Mouse (Mus musculus) cerebellum, postnatal 25 days (tissue): ENCODE measurements around the gene Ccdc28a.

Experiments
- DNase-seq, 2 experiments: peaks; one replicate each; pipeline ENCODE4 v3.0.0; 2021; ENCODE audit warnings: mixed read lengths in 2 of 2

The Ccdc28a gene

GRCm38 (mm10) chr10:18234560-18235401 lies at the start of gene Ccdc28a:
Gene Ccdc28a (minus strand): TSS chr10:18234998.
- DNase-seq = peak; percentile 96 to 97

DNA sequence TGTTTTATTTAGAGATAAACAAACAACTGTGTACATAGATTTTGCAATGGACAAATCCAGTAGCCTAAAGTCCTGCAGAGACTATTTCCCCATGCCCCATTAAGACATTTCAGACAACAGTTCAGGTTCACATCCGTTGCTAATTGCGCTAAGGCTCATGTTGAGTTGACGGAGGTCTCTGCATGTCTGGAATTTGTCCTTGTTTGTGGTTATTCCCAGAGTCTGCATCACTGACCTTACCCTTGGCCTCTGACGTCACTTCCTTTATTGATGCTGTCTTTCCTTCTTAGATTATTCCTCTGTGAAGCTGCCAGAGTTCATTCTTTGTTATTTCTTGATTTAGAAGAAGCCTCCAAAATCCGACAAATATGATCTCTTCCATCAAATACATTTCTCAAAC lies 49.2 kb upstream of the Ccdc28a start:
- no peak for DNase-seq

GRCm38 (mm10) chr10:18276090-18276734 lies 41.4 kb upstream of the Ccdc28a start:
- no peak for DNase-seq

DNA sequence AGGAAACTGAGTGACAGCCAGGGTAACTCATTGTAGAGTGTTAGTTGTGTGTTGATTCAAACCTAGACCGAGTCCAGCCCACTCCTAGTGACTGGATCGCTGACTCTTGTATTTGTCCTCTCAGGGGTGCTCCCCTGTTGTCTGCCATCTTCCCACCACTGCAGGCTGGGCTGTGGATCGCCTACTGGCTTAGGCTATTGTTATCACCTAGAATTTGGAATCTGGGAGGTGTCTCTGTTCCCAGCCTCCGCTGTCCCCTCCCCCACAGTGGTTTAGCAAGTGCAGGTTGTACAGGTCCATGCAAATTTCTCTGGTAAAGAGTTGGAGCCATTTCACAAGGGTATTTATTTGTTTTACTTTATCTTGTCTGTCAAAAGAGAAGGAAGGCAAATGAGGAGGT lies 16.5 kb upstream of the Ccdc28a start:
- DNase-seq = no peak

DNA sequence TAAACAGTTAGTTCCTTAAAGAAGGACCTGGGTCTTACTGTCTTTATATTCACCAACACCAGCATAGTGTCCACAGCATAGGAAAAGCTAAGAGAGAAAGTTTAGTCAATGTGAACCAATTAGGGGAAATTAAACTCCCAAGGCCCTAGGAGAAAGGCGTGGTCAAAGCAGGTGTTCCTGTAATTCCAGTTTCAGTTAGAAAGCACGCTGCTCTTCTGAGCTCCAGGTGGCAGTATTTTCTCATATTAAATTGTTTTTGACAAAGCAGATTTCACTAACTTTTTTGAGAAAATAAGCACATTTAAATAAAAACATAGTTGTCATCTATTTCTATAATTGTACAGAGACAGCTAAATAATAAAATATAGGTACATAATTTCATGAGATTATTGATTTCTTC lies 8.8 kb upstream of the Ccdc28a start:
- DNase-seq = no peak

DNA sequence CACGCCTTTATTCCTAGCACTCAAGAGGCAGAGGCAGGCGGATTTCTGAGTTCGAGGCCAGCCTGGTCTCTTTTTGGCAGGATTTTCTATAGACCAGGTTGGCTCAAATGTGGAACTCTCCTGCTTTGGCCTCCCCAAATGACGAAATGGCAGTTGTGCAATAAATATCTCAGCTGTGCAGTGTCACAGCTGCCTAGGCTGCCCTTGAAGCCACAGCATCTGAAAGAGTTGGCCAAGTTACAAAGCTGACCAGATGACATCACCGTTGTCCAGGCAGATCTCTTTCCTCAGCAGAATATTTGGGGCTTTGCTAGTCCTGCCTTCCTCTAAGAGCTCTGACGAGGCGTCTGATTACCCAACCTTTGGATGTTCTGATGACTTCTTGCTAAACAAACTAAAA lies 2.4 kb upstream of the Ccdc28a start:
- DNase-seq = no peak

DNA sequence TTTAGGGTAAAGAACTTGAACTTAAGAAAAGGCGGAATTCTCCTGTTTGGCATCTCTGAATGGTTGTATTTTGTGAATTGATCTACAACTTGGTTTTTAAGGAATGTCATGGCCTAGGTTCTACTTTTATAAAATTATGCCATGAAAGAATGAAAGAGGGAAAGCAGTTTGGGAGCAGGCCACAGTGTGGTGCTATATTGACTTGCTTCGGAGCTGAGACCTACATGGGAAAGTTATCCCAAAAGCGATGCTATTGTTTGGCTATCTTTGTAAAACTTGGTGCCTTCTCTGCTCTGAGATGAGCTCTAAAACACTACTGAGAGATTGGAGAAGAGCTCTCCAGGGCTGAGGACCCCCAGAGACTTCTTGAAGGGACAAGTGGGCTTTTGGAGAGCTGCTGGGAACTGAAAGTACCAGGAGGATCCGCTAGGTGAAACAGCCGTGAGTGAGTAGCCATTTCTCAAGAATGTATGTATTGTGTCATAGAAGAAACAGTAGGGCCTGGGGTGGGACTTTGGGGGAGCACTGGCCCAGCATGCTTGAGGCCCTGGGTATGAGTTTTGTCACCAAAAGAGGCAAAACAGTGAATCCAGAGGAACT lies 1.6 kb upstream of the Ccdc28a start:
- DNase-seq = peak in 1 of 2 experiments; percentile 15

- DNase-seq = no peak
Measured at GRCm38 (mm10) chr10:18235402-18235747, 577 bp upstream of the Ccdc28a start.

- DNase-seq = peak in 1 of 2 experiments; percentile 34
Measured at GRCm38 (mm10) chr10:18233891-18234290, 907 bp downstream of the Ccdc28a start.

- DNase-seq = peak; percentile 36 to 48
Measured at GRCm38 (mm10) chr10:18224386-18224785, 10.4 kb downstream of the Ccdc28a start.

- peak; percentile 19 to 48 for DNase-seq
Measured at GRCm38 (mm10) chr10:18219351-18219750, 15.4 kb downstream of the Ccdc28a start.

- DNase-seq = no peak
Measured at GRCm38 (mm10) chr10:18214124-18214523, 20.7 kb downstream of the Ccdc28a start.

DNA sequence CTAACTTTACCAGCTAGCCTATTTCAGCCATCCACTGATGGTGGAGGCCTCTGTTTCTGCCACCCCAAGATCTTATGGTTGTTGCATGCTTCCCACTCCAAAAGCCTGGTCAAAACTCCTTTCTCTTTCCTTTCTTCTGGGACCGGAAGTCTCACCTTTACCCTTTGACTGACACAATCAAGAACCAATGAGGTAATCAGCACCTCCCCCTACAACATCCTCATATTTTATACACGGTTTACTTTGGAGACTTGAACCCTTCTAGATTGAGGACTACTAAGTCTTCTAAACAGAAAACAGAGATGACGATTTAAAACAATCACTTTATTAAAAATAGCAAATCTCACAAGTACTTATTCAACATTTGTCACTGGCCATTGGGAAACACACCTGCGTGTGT lies 21.4 kb downstream of the Ccdc28a start:
- DNase-seq = no peak

GRCm38 (mm10) chr10:18210726-18211125 lies 24.1 kb downstream of the Ccdc28a start, which contains the start of gene Ect2l:
Gene Ect2l (minus strand): TSS chr10:18210890.
- peak; percentile 27 to 57 for DNase-seq

GRCm38 (mm10) chr10:18210119-18210518 lies 24.7 kb downstream of the Ccdc28a start:
- DNase-seq = no peak

- DNase-seq = peak in 1 of 2 experiments; percentile 38
Measured at GRCm38 (mm10) chr10:18204067-18204466, 30.7 kb downstream of the Ccdc28a start.

DNA sequence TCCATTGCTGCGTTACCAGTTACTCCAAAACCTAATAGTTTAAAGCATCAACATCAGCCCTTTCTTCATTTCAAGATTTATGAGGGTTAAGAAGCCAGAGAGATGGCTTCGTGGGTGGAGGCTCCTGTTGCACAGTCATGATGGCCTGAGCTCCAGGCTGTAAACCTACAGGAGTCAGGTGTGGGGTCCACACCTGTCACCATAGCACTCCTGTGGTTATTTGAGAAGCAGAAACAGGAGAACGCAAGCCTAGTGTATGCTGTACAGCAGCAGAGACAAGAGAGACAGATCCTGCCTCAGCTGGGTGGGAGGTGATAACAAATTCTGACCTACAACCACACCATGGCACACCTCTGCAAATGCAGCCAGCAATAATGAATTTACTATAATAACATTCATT lies 32.4 kb downstream of the Ccdc28a start:
- no peak for DNase-seq

GRCm38 (mm10) chr10:18200656-18201055 lies 34.1 kb downstream of the Ccdc28a start:
- DNase-seq = no peak

- no peak for DNase-seq
Measured at GRCm38 (mm10) chr10:18199919-18200318, 34.9 kb downstream of the Ccdc28a start.

- DNase-seq = no peak
Measured at GRCm38 (mm10) chr10:18198286-18199015, 36.3 kb downstream of the Ccdc28a start.

GRCm38 (mm10) chr10:18197206-18197979 lies 37.4 kb downstream of the Ccdc28a start:
- peak; percentile 59 to 79 for DNase-seq

GRCm38 (mm10) chr10:18194737-18195141 lies 40.1 kb downstream of the Ccdc28a start:
- no peak for DNase-seq
